Mouse (Mus musculus) embryonic facial prominence, embryonic 13.5 days (tissue): ENCODE results near the gene Nwd1. TPM values are rescaled to one million over a fixed set of nuclear protein-coding genes. Genes with fewer than 3 reads are reported as not detected.

Source experiments
- ATAC-seq: fragments of 200-750 bp; cut with Nextera tagmentation; 2 replicates; pipeline ENCODE4 v1.8.0; 2017; ENCODE audit warnings: low read depth; ENCODE audit not compliant: insufficient number of reproducible peaks, insufficient read depth, low FRiP score, low TSS enrichment
- H3K27ac ChIP-seq: fragments of 300-500 bp; sonication (generic); 2 replicates; pipeline ENCODE4 v1.5.1; 2015; ENCODE audit warnings: moderate library complexity, mild to moderate bottlenecking, inconsistent platforms
- H3K27me3 ChIP-seq: fragments of 300-500 bp; sonication (generic); 2 replicates; pipeline ENCODE4 v1.6.1; 2015; ENCODE audit warnings: mild to moderate bottlenecking, inconsistent platforms
- H3K36me3 ChIP-seq: fragments of 300-500 bp; sonication (generic); 2 replicates; pipeline ENCODE4 v1.6.1; 2015; ENCODE audit warnings: mild to moderate bottlenecking, inconsistent platforms
- H3K4me1 ChIP-seq: fragments of 300-500 bp; sonication (generic); 2 replicates; pipeline ENCODE4 v1.6.1; 2015; ENCODE audit warnings: inconsistent platforms
- H3K4me2 ChIP-seq: fragments of 300-500 bp; sonication (generic); 2 replicates; pipeline ENCODE4 v1.6.1; 2015; ENCODE audit warnings: moderate library complexity, mild to moderate bottlenecking, inconsistent platforms
- H3K4me3 ChIP-seq: fragments of 300-500 bp; sonication (generic); 2 replicates; pipeline ENCODE4 v1.5.1; 2015; ENCODE audit warnings: mild to moderate bottlenecking, inconsistent platforms
- H3K9ac ChIP-seq: fragments of 300-500 bp; sonication (generic); 2 replicates; pipeline ENCODE4 v1.6.1; 2015; ENCODE audit warnings: mild to moderate bottlenecking, inconsistent platforms
- H3K9me3 ChIP-seq: fragments of 300-500 bp; sonication (generic); 2 replicates; pipeline ENCODE4 v1.6.1; 2016; ENCODE audit warnings: inconsistent platforms
- WGBS: fragments of 180-500 bp; shearing (Covaris S2); methylation state at CpG from one replicate; pipeline ENCODE4 v1.1.7; 2015; ENCODE audit warnings: mixed read lengths; 5-methylcytosine and 5-hydroxymethylcytosine counted together
- polyA plus RNA-seq: library from polyadenylated mRNA; unstranded; fragments of >200 nt; fragmentation: Nextera tagmentation; extraction: Ambion mirVana; gene quantifications from 2 replicates; pipeline ENCODE4 v1.2.1, GENCODE M21; 2015

The Nwd1 gene
- polyA plus RNA-seq, 1 experiment from 2014 or later, result 0.10 TPM

GRCm38 (mm10) chr8:72716594-72716993 is 70.1 kb downstream of the Nwd1 start:
- Histone ChIP-seq H3K9me3 (no peaks in the 10 kb centered on the region), H3K4me2 (no peak overlapping the region), H3K9ac (no peak overlapping the region), H3K4me3 (no peak overlapping the region), H3K27ac (no peak overlapping the region), H3K36me3 (no peaks in the 10 kb centered on the region), H3K4me1 (no peaks in the 10 kb centered on the region), H3K27me3 (no peaks in the 10 kb centered on the region)
- ATAC-seq, result no peak
- 82% methylated on average over 5 of the region's 5 CpGs for WGBS

DNA sequence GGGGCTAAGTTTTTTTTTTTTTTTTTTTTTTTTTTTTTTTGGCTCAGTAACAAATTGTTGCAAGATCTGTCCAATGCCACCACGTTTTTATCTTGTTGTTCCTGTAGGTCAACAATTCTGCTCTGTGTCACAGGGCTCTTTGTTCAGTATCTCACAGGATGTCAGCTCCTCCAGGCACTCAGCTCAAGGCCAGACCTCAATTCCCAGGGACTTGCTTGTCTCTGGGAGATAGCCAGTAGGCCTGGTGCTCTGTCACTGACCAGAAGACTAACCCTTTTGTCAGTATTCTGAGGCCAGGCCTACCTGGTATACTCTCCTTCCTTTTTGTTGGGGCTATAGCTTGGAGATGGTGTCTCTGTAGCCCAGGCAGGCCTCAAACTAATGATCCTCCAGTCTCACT is 74.0 kb downstream of the Nwd1 start:
- H3K36me3 ChIP-seq, result peaks cover 8% of the 10 kb centered on the region
- H3K4me2 ChIP-seq, result no peak overlapping the region
- H3K27ac ChIP-seq, result no peak overlapping the region
- no peak overlapping the region for H3K4me3 ChIP-seq
- no peak overlapping the region for H3K9ac ChIP-seq
- WGBS, result 19% methylated on average over 1 of the region's 1 CpGs
- ATAC-seq, result no peak
- H3K9me3 ChIP-seq, result no peaks in the 10 kb centered on the region
- peaks cover 7% of the 10 kb centered on the region for H3K4me1 ChIP-seq
- H3K27me3 ChIP-seq, result no peaks in the 10 kb centered on the region

DNA sequence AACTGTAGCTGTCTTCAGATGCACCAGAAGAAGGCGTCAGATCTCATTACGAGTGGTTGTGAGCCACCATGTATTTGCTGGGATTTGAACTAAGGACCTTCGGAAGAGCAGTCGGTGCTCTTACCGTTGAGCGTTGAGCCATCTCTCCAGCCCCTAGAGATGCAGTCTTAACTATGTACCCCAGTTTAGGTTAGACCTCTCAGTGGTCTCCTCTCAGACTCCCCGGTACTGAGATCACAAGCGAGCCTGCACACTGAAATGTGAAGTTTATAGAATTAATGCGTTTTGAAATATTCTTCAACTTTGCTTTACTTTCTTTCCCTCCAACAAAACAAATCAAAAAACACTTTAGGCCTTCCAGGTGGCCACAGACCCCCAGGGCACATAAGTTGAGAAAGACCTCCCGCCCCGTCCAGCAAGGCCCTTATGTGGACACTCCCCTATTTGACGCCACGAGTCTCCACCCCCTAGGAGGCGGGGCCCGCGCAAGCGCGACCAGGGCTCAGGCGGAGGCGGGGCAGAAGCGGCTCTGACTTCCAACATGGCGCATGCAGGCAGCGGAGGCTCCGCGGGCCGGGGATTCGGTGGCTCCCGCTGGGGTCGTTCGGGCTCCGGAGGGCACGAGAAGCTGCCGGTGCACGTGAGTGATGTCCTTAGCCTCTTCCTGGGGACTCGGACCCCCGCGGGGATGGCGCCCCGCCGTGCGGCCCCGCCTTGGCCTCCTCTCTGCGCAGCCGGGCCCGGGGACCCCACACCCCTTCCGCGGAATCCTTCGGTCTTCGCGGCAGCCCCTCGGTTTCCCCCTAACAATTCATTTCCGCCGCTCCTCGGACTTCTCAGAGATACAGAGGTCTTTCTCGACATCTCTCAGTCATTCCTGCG is 76.5 kb downstream of the Nwd1 start, which contains the start of gene Sin3b:
Sin3b (plus strand) TSS at position 517 of the 882 bp plus-strand sequence.
- H3K4me1 ChIP-seq, result peaks cover 7% of the 10 kb centered on the region
- peak within 1 kb of the TSS; percentile 57; the same call in 1 of the 2 replicates for H3K27ac ChIP-seq
- H3K9me3 ChIP-seq, result no peaks in the 10 kb centered on the region
- WGBS, result 15% methylated on average over 53 of the region's 56 CpGs
- H3K36me3 ChIP-seq, result peaks cover 33% of the 10 kb centered on the region
- no peaks in the 10 kb centered on the region for H3K27me3 ChIP-seq
- peak within 1 kb of the TSS; percentile 97 for H3K9ac ChIP-seq
- peak; percentile 97 for ATAC-seq
- peak within 1 kb of the TSS; percentile 96 for H3K4me2 ChIP-seq
- peak within 1 kb of the TSS; percentile 96 for H3K4me3 ChIP-seq

DNA sequence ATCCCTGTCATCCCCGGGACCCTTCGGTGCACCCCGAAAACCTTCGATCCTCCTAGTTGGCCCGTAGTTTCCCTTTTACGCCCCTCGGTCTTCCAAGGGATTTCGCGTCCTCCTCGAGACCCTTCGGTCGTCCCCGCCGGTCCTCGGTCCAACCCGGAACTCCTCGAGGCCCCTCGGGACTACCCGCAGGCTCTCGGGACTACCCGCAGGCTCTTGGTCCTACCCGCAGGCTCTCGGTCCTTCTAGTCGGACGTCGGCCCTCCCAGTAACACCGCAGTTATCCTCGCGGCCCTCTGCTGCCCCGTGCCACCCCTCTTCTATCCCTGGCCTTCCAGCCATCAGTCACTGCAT is 77.1 kb downstream of the Nwd1 start:
- 0 out of 2 replicates have a peak, but pooled peaks have one; percentile 4 for ATAC-seq
- H3K4me2 ChIP-seq, result peak overlapping the region; percentile 96
- peaks cover 7% of the 10 kb centered on the region for H3K4me1 ChIP-seq
- peaks cover 39% of the 10 kb centered on the region for H3K36me3 ChIP-seq
- no peaks in the 10 kb centered on the region for H3K9me3 ChIP-seq
- no peaks in the 10 kb centered on the region for H3K27me3 ChIP-seq
- H3K9ac ChIP-seq, result peak overlapping the region; percentile 97
- H3K27ac ChIP-seq, result peak overlapping the region; percentile 57; the same call in 1 of the 2 replicates
- H3K4me3 ChIP-seq, result peak overlapping the region; percentile 96
- under 1% methylated on average over 30 of the region's 30 CpGs for WGBS

- ATAC-seq, result no peak
- Histone ChIP-seq H3K9me3 (no peaks in the 10 kb centered on the region), H3K27ac (no peak overlapping the region), H3K27me3 (no peaks in the 10 kb centered on the region), H3K4me2 (no peak overlapping the region), H3K4me1 (peaks cover 7% of the 10 kb centered on the region), H3K4me3 (no peak overlapping the region), H3K36me3 (peaks cover 87% of the 10 kb centered on the region), H3K9ac (no peak overlapping the region)
- 100% methylated on average over 1 of the region's 1 CpGs for WGBS
These were observed 82.1 kb downstream of the Nwd1 start for GRCm38 (mm10) chr8:72728636-72729035.

GRCm38 (mm10) chr8:72735001-72735400 is 88.5 kb downstream of the Nwd1 start:
- H3K27me3 ChIP-seq, result no peaks in the 10 kb centered on the region
- ATAC-seq, result no peak
- H3K9me3 ChIP-seq, result no peaks in the 10 kb centered on the region
- H3K4me3 ChIP-seq, result no peak overlapping the region
- H3K27ac ChIP-seq, result no peak overlapping the region
- H3K4me2 ChIP-seq, result no peak overlapping the region
- H3K4me1 ChIP-seq, result no peaks in the 10 kb centered on the region
- H3K9ac ChIP-seq, result no peak overlapping the region
- 86% methylated on average over 5 of the region's 5 CpGs for WGBS
- peaks cover 99% of the 10 kb centered on the region for H3K36me3 ChIP-seq

- H3K36me3 ChIP-seq, result peaks cover 97% of the 10 kb centered on the region
- H3K27me3 ChIP-seq, result no peaks in the 10 kb centered on the region
- no peak overlapping the region for H3K4me3 ChIP-seq
- no peak for ATAC-seq
- no peaks in the 10 kb centered on the region for H3K9me3 ChIP-seq
- H3K4me2 ChIP-seq, result no peak overlapping the region
- no peaks in the 10 kb centered on the region for H3K4me1 ChIP-seq
- no peak overlapping the region for H3K9ac ChIP-seq
- H3K27ac ChIP-seq, result no peak overlapping the region
These were observed 90.4 kb downstream of the Nwd1 start for GRCm38 (mm10) chr8:72736868-72737267.

DNA sequence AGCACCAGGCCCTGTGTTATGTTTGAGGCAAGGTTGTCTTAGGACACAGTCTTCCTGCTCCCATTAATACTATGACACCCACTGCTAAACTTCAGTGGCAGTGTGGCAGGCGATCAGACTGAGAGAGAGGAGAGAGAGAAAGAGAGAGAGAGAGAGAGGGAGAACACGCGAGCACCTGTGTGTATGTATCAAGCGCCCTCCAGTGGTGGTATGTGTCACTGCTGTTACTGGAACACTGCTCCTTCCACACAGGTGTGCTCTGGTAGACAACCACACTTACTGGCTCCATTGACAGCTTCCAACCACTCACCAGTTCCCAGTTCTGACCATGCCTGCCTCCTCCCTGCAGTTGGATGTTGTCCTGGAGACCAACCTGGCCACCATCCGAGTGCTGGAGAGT is 99.5 kb downstream of the Nwd1 start:
- no peak overlapping the region for H3K27ac ChIP-seq
- ATAC-seq, result no peak
- 43% methylated on average over 5 of the region's 5 CpGs for WGBS
- no peaks in the 10 kb centered on the region for H3K9me3 ChIP-seq
- H3K9ac ChIP-seq, result no peak overlapping the region
- peaks cover 96% of the 10 kb centered on the region for H3K36me3 ChIP-seq
- no peaks in the 10 kb centered on the region for H3K27me3 ChIP-seq
- H3K4me1 ChIP-seq, result no peaks in the 10 kb centered on the region
- no peak overlapping the region for H3K4me3 ChIP-seq
- H3K4me2 ChIP-seq, result no peak overlapping the region

DNA sequence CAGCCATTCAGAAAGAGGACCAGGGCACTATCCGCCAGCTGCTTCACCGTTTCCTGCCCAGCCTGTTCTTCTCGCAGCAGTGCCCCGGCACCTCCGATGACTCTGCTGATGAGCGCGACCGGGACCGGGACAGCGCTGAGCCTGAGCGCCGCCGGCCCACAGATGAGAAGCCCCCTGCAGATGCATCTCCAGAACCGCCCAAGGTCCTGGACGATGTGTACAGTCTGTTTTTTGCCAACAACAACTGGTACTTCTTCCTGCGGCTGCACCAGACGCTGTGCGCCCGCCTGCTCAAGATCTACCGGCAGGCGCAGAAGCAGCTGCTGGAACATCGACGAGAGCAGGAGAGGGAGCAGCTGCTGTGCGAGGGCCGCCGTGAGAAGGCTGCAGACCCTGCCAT is 103.3 kb downstream of the Nwd1 start:
- WGBS, result 92% methylated on average over 26 of the region's 26 CpGs
- H3K27ac ChIP-seq, result no peak overlapping the region
- no peaks in the 10 kb centered on the region for H3K9me3 ChIP-seq
- H3K4me1 ChIP-seq, result no peaks in the 10 kb centered on the region
- no peak overlapping the region for H3K9ac ChIP-seq
- peaks cover 96% of the 10 kb centered on the region for H3K36me3 ChIP-seq
- H3K4me3 ChIP-seq, result no peak overlapping the region
- no peak overlapping the region for H3K4me2 ChIP-seq
- no peak for ATAC-seq
- H3K27me3 ChIP-seq, result no peaks in the 10 kb centered on the region

DNA sequence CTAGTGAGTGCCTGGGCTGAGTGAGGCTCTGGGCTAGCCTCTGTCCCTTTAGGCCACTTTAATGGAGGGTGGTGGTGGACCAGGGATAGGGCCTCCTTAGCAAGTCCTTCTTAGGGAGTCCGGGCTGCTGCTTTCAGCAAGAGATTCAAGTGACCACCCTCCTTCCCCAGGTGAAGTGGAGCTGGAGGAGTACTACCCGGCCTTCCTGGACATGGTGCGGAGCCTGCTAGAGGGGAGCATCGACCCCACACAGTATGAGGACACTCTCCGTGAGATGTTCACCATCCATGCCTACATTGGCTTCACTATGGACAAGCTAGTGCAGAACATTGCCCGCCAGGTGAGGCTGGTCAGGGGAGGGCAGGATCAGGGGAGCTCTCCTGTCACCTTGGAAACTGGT is 103.8 kb downstream of the Nwd1 start:
- Histone ChIP-seq H3K27me3 (no peaks in the 10 kb centered on the region), H3K4me3 (no peak overlapping the region), H3K4me1 (no peaks in the 10 kb centered on the region), H3K36me3 (peaks cover 95% of the 10 kb centered on the region), H3K9me3 (no peaks in the 10 kb centered on the region), H3K9ac (no peak overlapping the region), H3K4me2 (no peak overlapping the region), H3K27ac (no peak overlapping the region)
- ATAC-seq, result no peak
- WGBS, result 96% methylated on average over 6 of the region's 6 CpGs

GRCm38 (mm10) chr8:72751126-72751525 is 104.6 kb downstream of the Nwd1 start:
- Histone ChIP-seq H3K9me3 (no peaks in the 10 kb centered on the region), H3K9ac (no peak overlapping the region), H3K4me2 (no peak overlapping the region), H3K4me3 (no peak overlapping the region), H3K27me3 (no peaks in the 10 kb centered on the region), H3K27ac (no peak overlapping the region), H3K36me3 (peaks cover 95% of the 10 kb centered on the region), H3K4me1 (no peaks in the 10 kb centered on the region)
- 87% methylated on average over 3 of the region's 3 CpGs for WGBS
- no peak for ATAC-seq

DNA sequence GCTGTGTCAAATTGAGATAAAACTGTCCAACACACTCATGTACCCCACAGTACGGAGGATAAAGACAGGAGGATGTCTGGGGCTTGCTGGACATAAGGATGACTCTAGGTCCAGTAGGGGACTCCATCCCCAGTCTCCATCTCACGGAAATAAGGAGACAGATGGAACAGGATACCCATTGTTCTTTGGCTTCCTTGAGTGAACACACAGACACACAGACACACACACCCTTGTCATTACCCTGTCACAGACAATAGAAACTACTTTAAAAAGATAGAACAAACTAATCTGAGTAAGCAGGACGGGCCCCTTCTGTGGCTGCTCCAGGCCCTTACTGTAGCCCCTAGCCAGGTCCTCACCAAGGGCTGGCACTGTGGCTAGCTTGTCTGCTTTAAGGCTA is 105.8 kb downstream of the Nwd1 start:
- Histone ChIP-seq H3K4me3 (no peak overlapping the region), H3K27ac (no peak overlapping the region), H3K4me2 (no peak overlapping the region), H3K9ac (no peak overlapping the region), H3K36me3 (peaks cover 95% of the 10 kb centered on the region), H3K4me1 (no peaks in the 10 kb centered on the region), H3K27me3 (no peaks in the 10 kb centered on the region), H3K9me3 (no peaks in the 10 kb centered on the region)
- ATAC-seq, result no peak
- 72% methylated on average over 3 of the region's 3 CpGs for WGBS
